Mouse (Mus musculus) embryonic facial prominence, embryonic 12.5 days (tissue): ENCODE data around the gene Mtf2. TPM values are rescaled to one million over a fixed set of nuclear protein-coding genes. Genes with fewer than 3 reads are reported as not detected.

Experiments used
- polyA plus RNA-seq: library from polyadenylated mRNA; unstranded; fragments of >200 nt; fragmentation: Nextera tagmentation; extraction: Ambion mirVana; gene quantifications from 2 replicates; pipeline ENCODE4 v1.2.1, GENCODE M21; 2016

Mtf2 gene
- polyA plus RNA-seq, 1 experiment from 2014 or later: 142 TPM

Other genes with a start within 250 kb of the Mtf2 start
- gene Ube2d2b, start 235.6 kb upstream of the Mtf2 start, polyA plus RNA-seq: 0.35 and 0.43 TPM in 2 replicates
- gene Evi5, start 190.6 kb upstream of the Mtf2 start, polyA plus RNA-seq: 85.2 and 85.5 TPM in 2 replicates
- 70.5 and 71.9 TPM in 2 replicates for gene Rpl5, start 165.2 kb upstream of the Mtf2 start, polyA plus RNA-seq
- gene Fam69a, start 78.6 kb upstream of the Mtf2 start, polyA plus RNA-seq: 24.8 and 26.4 TPM in 2 replicates
- 28.9 and 29.3 TPM in 2 replicates for gene Tmed5, start 66.9 kb downstream of the Mtf2 start, polyA plus RNA-seq
- gene Ccdc18, start 67.2 kb downstream of the Mtf2 start, polyA plus RNA-seq: 11.2 and 12.6 TPM in 2 replicates
- gene Dr1, start 203.2 kb downstream of the Mtf2 start, polyA plus RNA-seq: 47.6 and 51.8 TPM in 2 replicates
- 6.2 and 6.9 TPM in 2 replicates for gene Pigg, start 246.9 kb downstream of the Mtf2 start, polyA plus RNA-seq